Comparison of ENCODE assay signal across 8 mouse cellular contexts in genomic region chr11:115859143-115859945, GRCm38 (mm10). TPM values are rescaled to one million over a fixed set of nuclear protein-coding genes. Genes with fewer than 3 reads are reported as not detected.
DNase-seq lines count a peak whose midpoint lies in the region; ATAC-seq lines count a peak whose summit lies in the region.

No protein-coding gene starts in this region.

- peak overlapping the region; percentile 29; the same call in 1 of the 2 replicates for H3K9ac ChIP-seq in hindbrain, embryonic 13.5 days

- peak; percentile 84; the same call in 1 of the 2 replicates for ATAC-seq in hindbrain, embryonic 13.5 days (ENCODE audit: low FRiP score)

- DNase-seq in NIH3T3 (ENCODE audit: low read depth): peak; percentile 63
- peak; percentile 91 for DNase-seq in cerebellum, postnatal 10 days
- DNase-seq in frontal cortex, postnatal 14 days (ENCODE audit: low spot score in 2 of 2): peak; percentile 42 to 56
- peak; percentile 63 to 76 for DNase-seq in layer of hippocampus, postnatal 25 days (ENCODE audit: extremely low spot score in 1 of 2, low spot score in 1 of 2)
- peak; percentile 94 for DNase-seq in lung, postnatal 14 days
- DNase-seq in retina, adult 2 months (ENCODE audit: low read depth, low spot score): peak; percentile 60
- peak; percentile 86 for DNase-seq in thymus, postnatal 25 days

- no peaks in the 10 kb centered on the region for H3K9me3 ChIP-seq in hindbrain, embryonic 13.5 days

- H3K4me1 ChIP-seq in hindbrain, embryonic 13.5 days (replicated peaks): peaks cover 17% of the 10 kb centered on the region

- no peak overlapping the region for H3K27ac ChIP-seq in hindbrain, embryonic 13.5 days

- no peaks in the 10 kb centered on the region for H3K36me3 ChIP-seq in hindbrain, embryonic 13.5 days

- 3% methylated on average over 68 of the region's 75 CpGs for WGBS in hindbrain, embryonic 13.5 days

- H3K4me3 ChIP-seq in hindbrain, embryonic 13.5 days: peak overlapping the region; percentile 37

- H3K27me3 ChIP-seq in hindbrain, embryonic 13.5 days: peaks cover 77% of the 10 kb centered on the region

- peak overlapping the region; percentile 54 for H3K4me2 ChIP-seq in hindbrain, embryonic 13.5 days

RNA-seq across cellular contexts. Expression of gene Myo15b, which starts 1.1 kb away (rescaled TPM):
- not detected in 2 replicates for polyA plus RNA-seq in hindbrain, embryonic 13.5 days (2015; fragmentation: Nextera tagmentation; extraction: Ambion mirVana)
- total RNA-seq in layer of hippocampus, postnatal 25 days (2021): under 1 TPM; 0.27 to 0.28 TPM

RNA-seq across cellular contexts. Expression of gene Llgl2, which starts 35.5 kb away (rescaled TPM):
- polyA plus RNA-seq in hindbrain, embryonic 13.5 days (2015; fragmentation: Nextera tagmentation; extraction: Ambion mirVana): 1.00 and 2.2 TPM in 2 replicates
- total RNA-seq in layer of hippocampus, postnatal 25 days (2021): 1 to 10 TPM; 1.0 to 2.3 TPM

RNA-seq across cellular contexts. Expression of gene Smim5, which starts 40.4 kb away (rescaled TPM):
- polyA plus RNA-seq in hindbrain, embryonic 13.5 days (2015; fragmentation: Nextera tagmentation; extraction: Ambion mirVana): 2.0 and 2.7 TPM in 2 replicates
- total RNA-seq in layer of hippocampus, postnatal 25 days (2021): 1 to 10 TPM in 1 of 2 experiments, under 1 TPM in 1; 0.54 to 1.2 TPM

RNA-seq across cellular contexts. Expression of gene Tsen54, which starts 44.8 kb away (rescaled TPM):
- 24.5 and 25.4 TPM in 2 replicates for polyA plus RNA-seq in hindbrain, embryonic 13.5 days (2015; fragmentation: Nextera tagmentation; extraction: Ambion mirVana)
- total RNA-seq in layer of hippocampus, postnatal 25 days (2021): 10 to 100 TPM in 1 of 2 experiments, 1 to 10 TPM in 1; 9.4 to 10.9 TPM

RNA-seq across cellular contexts. Expression of gene Caskin2, which starts 45.9 kb away (rescaled TPM):
- polyA plus RNA-seq in hindbrain, embryonic 13.5 days (2015; fragmentation: Nextera tagmentation; extraction: Ambion mirVana): 11.6 and 11.8 TPM in 2 replicates
- 10 to 100 TPM; 19.9 to 21.8 TPM for total RNA-seq in layer of hippocampus, postnatal 25 days (2021)
